Mouse (Mus musculus) small intestine, adult 2 months (tissue): ENCODE data around the gene Kansl1l. TPM values are rescaled to one million over a fixed set of nuclear protein-coding genes. Genes with fewer than 3 reads are reported as not detected.

Source experiments
- H3K27ac ChIP-seq: fragments of 200-500 bp; 2 replicates; pipeline ENCODE4 v1.5.1; 2012; ENCODE audit warnings: low read depth, low read length, control low read depth, inconsistent platforms; ENCODE audit not compliant: insufficient read depth
- H3K27me3 ChIP-seq: fragments of 200-500 bp; 2 replicates; pipeline ENCODE4 v1.6.1; 2012; ENCODE audit warnings: mild to moderate bottlenecking, moderate library complexity, low read length, inconsistent platforms; ENCODE audit not compliant: control insufficient read depth, insufficient read depth
- H3K36me3 ChIP-seq: fragments of 200-500 bp; 2 replicates; pipeline ENCODE4 v1.6.1; 2012; ENCODE audit warnings: mild to moderate bottlenecking, low read length, control low read depth, inconsistent platforms; ENCODE audit not compliant: control insufficient read depth, insufficient read depth
- H3K4me1 ChIP-seq: fragments of 200-500 bp; 2 replicates; pipeline ENCODE4 v1.6.1; 2012; ENCODE audit warnings: low read length, inconsistent platforms, mixed read lengths; ENCODE audit not compliant: control insufficient read depth, insufficient read depth, insufficient read length
- H3K4me3 ChIP-seq: fragments of 200-500 bp; 2 replicates; pipeline ENCODE4 v1.5.1; 2012; ENCODE audit warnings: low read depth, mild to moderate bottlenecking, control low read depth, inconsistent platforms, low read length, moderate library complexity
- CTCF ChIP-seq: fragments of 200-500 bp; IDR thresholded peaks from 2 replicates; pipeline ENCODE4 v1.5.1; 2012; ENCODE audit warnings: low read depth, mild to moderate bottlenecking, control low read depth, inconsistent platforms, low read length, moderate library complexity, mixed read lengths; ENCODE audit not compliant: insufficient replicate concordance, insufficient read length; ENCODE audit errors: extremely low read depth
- POLR2A ChIP-seq: fragments of 200-500 bp; IDR thresholded peaks from 2 replicates; pipeline ENCODE4 v1.6.1; 2012; ENCODE audit warnings: low read depth, mild to moderate bottlenecking, control low read depth, inconsistent platforms, low read length, moderate library complexity
- WGBS: fragments of 180-500 bp; shearing (Covaris S2); methylation state at CpG from one replicate; pipeline ENCODE4 v1.1.7; 2018; 5-methylcytosine and 5-hydroxymethylcytosine counted together
- polyA plus RNA-seq: library from polyadenylated mRNA; depleted of rRNA; stranded (reverse); fragments of >200 nt; gene quantifications from 2 replicates; pipeline ENCODE4 v1.2.3, GENCODE M21; 2012; rRNA removed

Kansl1l gene
- polyA plus RNA-seq, 1 experiment, result 0.43 TPM

- H3K27me3 ChIP-seq, result no peaks in the 10 kb centered on the region; the same call in 1 of the 2 replicates
- no peak overlapping the region for H3K27ac ChIP-seq
- no peaks in the 10 kb centered on the region for H3K4me1 ChIP-seq
- no peak overlapping the region for H3K4me3 ChIP-seq
- TF ChIP-seq CTCF (no peak), POLR2A (no peak)
- no peaks in the 10 kb centered on the region for H3K36me3 ChIP-seq
- WGBS, result 75% methylated on average over 14 of the region's 14 CpGs
Observed at GRCm38 (mm10) chr1:66677928-66678327, 139.4 kb downstream of the Kansl1l start.

DNA sequence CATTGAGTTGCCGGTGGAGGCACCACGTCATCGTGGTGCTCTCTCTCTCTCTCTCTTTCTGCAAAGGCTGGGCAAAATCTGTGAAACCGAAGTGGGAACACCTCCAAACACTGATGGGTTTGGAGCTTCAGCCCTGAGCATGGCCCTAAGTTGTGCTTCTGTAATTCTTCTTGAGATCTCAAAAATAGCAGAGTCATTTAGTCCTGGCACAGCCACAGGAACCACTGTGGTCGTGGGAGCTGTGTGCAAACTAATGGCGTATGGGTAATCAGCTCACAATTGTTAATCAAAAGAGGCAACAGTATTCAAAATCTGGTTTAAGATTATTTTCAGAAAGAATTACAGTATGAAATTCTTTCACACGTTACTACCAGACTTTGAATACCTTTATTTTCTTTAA lies 144.6 kb downstream of the Kansl1l start:
- WGBS, result 72% methylated on average over 7 of the region's 7 CpGs
- no peak for TF ChIP-seq CTCF
- no peak for TF ChIP-seq POLR2A
- no peak overlapping the region for H3K27ac ChIP-seq
- H3K4me3 ChIP-seq, result no peak overlapping the region
- H3K27me3 ChIP-seq, result no peaks in the 10 kb centered on the region
- H3K4me1 ChIP-seq, result no peaks in the 10 kb centered on the region
- H3K36me3 ChIP-seq, result no peaks in the 10 kb centered on the region

GRCm38 (mm10) chr1:66671475-66671874 lies 145.9 kb downstream of the Kansl1l start:
- no peak overlapping the region for H3K27ac ChIP-seq
- no peaks in the 10 kb centered on the region for H3K27me3 ChIP-seq
- 45% methylated on average over 7 of the region's 7 CpGs for WGBS
- no peaks in the 10 kb centered on the region for H3K4me1 ChIP-seq
- no peak overlapping the region for H3K4me3 ChIP-seq
- no peaks in the 10 kb centered on the region for H3K36me3 ChIP-seq
- TF ChIP-seq POLR2A (no peak), CTCF (no peak)

Other genes starting within 250 kb of the Kansl1l start
- gene Rpe, start 116.7 kb downstream of the Kansl1l start, polyA plus RNA-seq, result 9.8 and 13.5 TPM in 2 replicates
- gene Acadl, start 45.7 kb upstream of the Kansl1l start, polyA plus RNA-seq, result 12.7 and 26.4 TPM in 2 replicates
- gene Myl1, start 127.8 kb upstream of the Kansl1l start, polyA plus RNA-seq, result 0.44 TPM in 1 of 2 replicates, not detected in the other
- 17.4 and 18.1 TPM in 2 replicates for gene Lancl1, start 221.3 kb upstream of the Kansl1l start, polyA plus RNA-seq